Mouse (Mus musculus) testis, postnatal 10 days (tissue): Measurements from ENCODE around the gene Col26a1.

Experiments
- DNase-seq: peaks from one replicate; pipeline ENCODE4 v3.0.0; 2021; ENCODE audit warnings: low spot score

Col26a1 gene

GRCm38 (mm10) chr5:136882788-136883439 is at the start of gene Col26a1:
TSS of gene Col26a1 (minus strand) at chr5:136883209.
- DNase-seq = peak; percentile 63

GRCm38 (mm10) chr5:136931896-136932295 is 48.9 kb upstream of the Col26a1 start:
- no peak for DNase-seq

GRCm38 (mm10) chr5:136929073-136929472 is 46.1 kb upstream of the Col26a1 start:
- DNase-seq = peak; percentile 89

GRCm38 (mm10) chr5:136923751-136924478 is 40.9 kb upstream of the Col26a1 start:
- DNase-seq = no peak

GRCm38 (mm10) chr5:136922830-136923229 is 39.8 kb upstream of the Col26a1 start:
- no peak for DNase-seq

- DNase-seq = no peak
Observed at GRCm38 (mm10) chr5:136919546-136920301, 36.7 kb upstream of the Col26a1 start.

- DNase-seq = peak; percentile 73
Observed at GRCm38 (mm10) chr5:136918655-136919472, 35.9 kb upstream of the Col26a1 start.

GRCm38 (mm10) chr5:136917613-136918242 is 34.7 kb upstream of the Col26a1 start:
- DNase-seq = no peak

GRCm38 (mm10) chr5:136914183-136914582 is 31.2 kb upstream of the Col26a1 start:
- DNase-seq = no peak

- peak; percentile 97 for DNase-seq
Observed at GRCm38 (mm10) chr5:136907991-136908857, 25.2 kb upstream of the Col26a1 start, which contains the start of gene Ift22. TSS of gene Ift22 (plus strand) at chr5:136908150.

GRCm38 (mm10) chr5:136907587-136907986 is 24.6 kb upstream of the Col26a1 start:
- DNase-seq = no peak

- no peak for DNase-seq
Observed at GRCm38 (mm10) chr5:136905630-136906029, 22.6 kb upstream of the Col26a1 start.

GRCm38 (mm10) chr5:136904621-136905020 is 21.6 kb upstream of the Col26a1 start:
- no peak for DNase-seq

- DNase-seq = no peak
Observed at GRCm38 (mm10) chr5:136895529-136895963, 12.5 kb upstream of the Col26a1 start.

GRCm38 (mm10) chr5:136894840-136895528 is 12.0 kb upstream of the Col26a1 start:
- no peak for DNase-seq

- peak; percentile 53 for DNase-seq
Observed at GRCm38 (mm10) chr5:136888539-136889355, 5.7 kb upstream of the Col26a1 start.

- peak; percentile 61 for DNase-seq
Observed at GRCm38 (mm10) chr5:136886957-136887356, 3.9 kb upstream of the Col26a1 start.

- DNase-seq = no peak
Observed at GRCm38 (mm10) chr5:136882055-136882787, 788 bp downstream of the Col26a1 start.
